ENCODE assay signal across 7 mouse cellular contexts in genomic region chr4:88094062-88094767, GRCm38 (mm10). TPM values are rescaled to one million over a fixed set of nuclear protein-coding genes. Genes with fewer than 3 reads are reported as not detected.
DNase-seq lines count a peak whose midpoint lies in the region; ATAC-seq and TF ChIP-seq lines count a peak whose summit lies in the region.

TSS of gene Focad (plus strand) at chr4:88094629.

- H3K27ac ChIP-seq in embryonic facial prominence, embryonic 10.5 days (replicated peaks), result peak within 1 kb of the TSS; percentile 87
- no peak within 1 kb of the TSS for H3K27ac ChIP-seq in intestine, postnatal 0 days (ENCODE audit: low read depth, low read length)
- H3K27ac ChIP-seq in midbrain, embryonic 12.5 days (replicated peaks), result peak within 1 kb of the TSS; percentile 76
- H3K27ac ChIP-seq in small intestine, adult 2 months (ENCODE audit: insufficient read depth, low read depth, low read length), result peak within 1 kb of the TSS; percentile 14; the same call in 1 of the 2 replicates

- H3K27me3 ChIP-seq in embryonic facial prominence, embryonic 10.5 days (replicated peaks; ENCODE audit: low read depth, poor library complexity, severe bottlenecking), result no peaks in the 10 kb centered on the region
- no peaks in the 10 kb centered on the region for H3K27me3 ChIP-seq in intestine, postnatal 0 days (replicated peaks; ENCODE audit: control insufficient read depth, insufficient read depth, low read length)
- H3K27me3 ChIP-seq in midbrain, embryonic 12.5 days, result no peaks in the 10 kb centered on the region
- no peaks in the 10 kb centered on the region for H3K27me3 ChIP-seq in small intestine, adult 2 months (ENCODE audit: control insufficient read depth, insufficient read depth, low read length)

- DNase-seq in adrenal gland, postnatal 10 days, result peak; percentile 99
- DNase-seq in embryonic facial prominence, embryonic 10.5 days (ENCODE audit: low spot score), result peak; percentile 98
- peak; percentile 55 for DNase-seq in gonadal fat pad, adult 2 months (ENCODE audit: low read depth)
- peak; percentile 99 for DNase-seq in left cerebral cortex, postnatal 4 days

- TF ChIP-seq POLR2A in small intestine, adult 2 months (IDR thresholded peaks at IDR 0.05; ENCODE audit: low read depth, low read length), result peak; percentile 95

- peak within 1 kb of the TSS; percentile 91 for H3K4me3 ChIP-seq in embryonic facial prominence, embryonic 10.5 days
- peak within 1 kb of the TSS; percentile 73 for H3K4me3 ChIP-seq in intestine, postnatal 0 days (ENCODE audit: low read depth, low read length)
- peak within 1 kb of the TSS; percentile 74 for H3K4me3 ChIP-seq in midbrain, embryonic 12.5 days
- peak within 1 kb of the TSS; percentile 81 for H3K4me3 ChIP-seq in small intestine, adult 2 months (ENCODE audit: low read depth, low read length)

- peak; percentile 100 for ATAC-seq in intestine, postnatal 0 days
- peak; percentile 100 for ATAC-seq in midbrain, embryonic 12.5 days (ENCODE audit: low FRiP score, low read depth)

- H3K9me3 ChIP-seq in embryonic facial prominence, embryonic 10.5 days, result no peaks in the 10 kb centered on the region
- no peaks in the 10 kb centered on the region for H3K9me3 ChIP-seq in intestine, postnatal 0 days (ENCODE audit: control insufficient read depth)
- no peaks in the 10 kb centered on the region for H3K9me3 ChIP-seq in midbrain, embryonic 12.5 days

- H3K4me2 ChIP-seq in intestine, postnatal 0 days (replicated peaks; ENCODE audit: low read depth), result peak within 1 kb of the TSS; percentile 96
- H3K4me2 ChIP-seq in midbrain, embryonic 12.5 days (replicated peaks), result peak within 1 kb of the TSS; percentile 98

- H3K4me1 ChIP-seq in embryonic facial prominence, embryonic 10.5 days, result peaks cover 13% of the 10 kb centered on the region
- no peaks in the 10 kb centered on the region for H3K4me1 ChIP-seq in intestine, postnatal 0 days (replicated peaks; ENCODE audit: control insufficient read depth, insufficient read depth, low read length)
- H3K4me1 ChIP-seq in midbrain, embryonic 12.5 days, result 0 out of 2 replicates have a peak, but pooled peaks cover 8% of the 10 kb centered on the region
- H3K4me1 ChIP-seq in small intestine, adult 2 months (ENCODE audit: control insufficient read depth, insufficient read depth, insufficient read length, low read length), result no peaks in the 10 kb centered on the region

- peak within 1 kb of the TSS; percentile 68 for H3K9ac ChIP-seq in intestine, postnatal 0 days (ENCODE audit: low read depth, low read length)
- peak within 1 kb of the TSS; percentile 67 for H3K9ac ChIP-seq in midbrain, embryonic 12.5 days (replicated peaks)

- intact Hi-C loops in left cerebral cortex, postnatal 4 days (cut with DNase I), result loop anchor here (2.0 kb wide), 1 partner anchor 257 kb away; no protein-coding TSS in a partner anchor

- WGBS in embryonic facial prominence, embryonic 10.5 days, result under 1% methylated on average over 34 of the region's 34 CpGs
- 1% methylated on average over 33 of the region's 34 CpGs for WGBS in intestine, postnatal 0 days
- WGBS in midbrain, embryonic 12.5 days, result under 1% methylated on average over 34 of the region's 34 CpGs
- WGBS in small intestine, adult 2 months, result under 1% methylated on average over 34 of the region's 34 CpGs

- peak; percentile 41 for TF ChIP-seq CTCF in intestine, postnatal 0 days (IDR thresholded peaks at IDR 0.05; ENCODE audit: low read depth)
- TF ChIP-seq CTCF in small intestine, adult 2 months (IDR thresholded peaks at IDR 0.05; ENCODE audit: extremely low read depth, insufficient read length, insufficient replicate concordance, low read depth, low read length), result no peak

- no peaks in the 10 kb centered on the region for H3K36me3 ChIP-seq in embryonic facial prominence, embryonic 10.5 days (replicated peaks)
- no peaks in the 10 kb centered on the region for H3K36me3 ChIP-seq in intestine, postnatal 0 days (ENCODE audit: control insufficient read depth, insufficient read depth)
- H3K36me3 ChIP-seq in midbrain, embryonic 12.5 days, result no peaks in the 10 kb centered on the region
- no peaks in the 10 kb centered on the region for H3K36me3 ChIP-seq in small intestine, adult 2 months (ENCODE audit: control insufficient read depth, insufficient read depth, low read length)

RNA-seq across cellular contexts. Expression of gene Focad, which starts in this region (rescaled TPM):
- 10 to 100 TPM; 21.0 to 27.2 TPM for total RNA-seq in adrenal gland, postnatal 10 days (2021)
- polyA plus RNA-seq in embryonic facial prominence, embryonic 10.5 days (2016; fragmentation: Nextera tagmentation; extraction: Ambion mirVana), result 15.0 and 17.9 TPM in 2 replicates
- 8.3 and 11.7 TPM in 2 replicates for polyA plus RNA-seq in gonadal fat pad, adult 2 months (2012; rRNA removed)
- 3.8 and 4.8 TPM in 2 replicates for polyA plus RNA-seq in intestine, postnatal 0 days (2015; fragmentation: Nextera tagmentation; extraction: Ambion mirVana)
- 10 to 100 TPM; 35.6 to 41.1 TPM for total RNA-seq in left cerebral cortex, postnatal 4 days (2021)
- 15.6 and 18.7 TPM in 2 replicates for polyA plus RNA-seq in midbrain, embryonic 12.5 days (2016; fragmentation: Nextera tagmentation; extraction: Ambion mirVana)
- 2.2 TPM in 2 replicates for polyA plus RNA-seq in small intestine, adult 2 months (2012; rRNA removed)
